Mouse (Mus musculus) forebrain, postnatal 0 days (tissue): Measurements from ENCODE around the gene Kpna1. TPM values are rescaled to one million over a fixed set of nuclear protein-coding genes. Genes with fewer than 3 reads are reported as not detected.

Experiments used
- ATAC-seq: fragments of 200-750 bp; cut with Nextera tagmentation; 2 replicates; pipeline ENCODE4 v1.8.0; 2017; ENCODE audit warnings: mild to moderate bottlenecking, moderate library complexity
- DNase-seq: peaks from one replicate; pipeline ENCODE4 v3.0.0-alpha.2; 2015
- H3K27ac ChIP-seq: fragments of 300-500 bp; sonication (generic); 2 replicates; pipeline ENCODE4 v1.5.1; 2014; ENCODE audit warnings: low read depth, mild to moderate bottlenecking, antibody characterized with exemption, low read length, moderate library complexity, mixed read lengths
- H3K27me3 ChIP-seq: fragments of 300-500 bp; sonication (generic); 2 replicates; pipeline ENCODE4 v1.6.1; 2014; ENCODE audit warnings: mild to moderate bottlenecking, low read length, mixed read lengths; ENCODE audit not compliant: insufficient read depth
- H3K36me3 ChIP-seq: fragments of 300-500 bp; sonication (generic); 2 replicates; pipeline ENCODE4 v1.6.1; 2014; ENCODE audit warnings: mild to moderate bottlenecking, moderate library complexity; ENCODE audit not compliant: insufficient read depth
- H3K4me1 ChIP-seq: fragments of 300-500 bp; sonication (generic); 2 replicates; pipeline ENCODE4 v1.6.1; 2014; ENCODE audit warnings: antibody characterized with exemption; ENCODE audit not compliant: insufficient read depth
- H3K4me2 ChIP-seq: fragments of 300-500 bp; sonication (generic); 2 replicates; pipeline ENCODE4 v1.6.1; 2014; ENCODE audit warnings: low read depth, mild to moderate bottlenecking, moderate library complexity
- H3K4me3 ChIP-seq: fragments of 300-500 bp; sonication (generic); 2 replicates; pipeline ENCODE4 v1.5.1; 2014; ENCODE audit warnings: low read depth, low read length, mixed read lengths
- H3K9ac ChIP-seq: fragments of 300-500 bp; sonication (generic); 2 replicates; pipeline ENCODE4 v1.6.1; 2014; ENCODE audit warnings: mild to moderate bottlenecking
- H3K9me3 ChIP-seq: fragments of 300-500 bp; sonication (generic); 2 replicates; pipeline ENCODE4 v1.6.1; 2016; ENCODE audit warnings: low read length
- CTCF ChIP-seq: sonication (generic); IDR thresholded peaks from 2 replicates; pipeline ENCODE4 v1.5.1; 2016; ENCODE audit warnings: antibody characterized with exemption, control low read depth, low read depth
- WGBS: fragments of 180-500 bp; shearing (Covaris S2); extraction: QIAGEN DNeasy Blood & Tissue Kit; methylation state at CpG from one replicate; pipeline ENCODE4 v1.1.7; 2014; 5-methylcytosine and 5-hydroxymethylcytosine counted together
- polyA plus RNA-seq: library from polyadenylated mRNA; unstranded; fragments of >200 nt; fragmentation: Nextera tagmentation; extraction: Ambion mirVana; gene quantifications from 2 replicates; pipeline ENCODE4 v1.2.1, GENCODE M21; 2015
- total RNA-seq: library from RNA; depleted of rRNA; stranded (reverse); fragments of >200 nt; gene quantifications from 2 replicates; pipeline ENCODE4 v1.2.3, GENCODE M21; 2014; rRNA removed

The Kpna1 gene
- total and polyA plus RNA-seq, 2 experiments from 2014 or later = 59.7 to 97.1 TPM

DNA sequence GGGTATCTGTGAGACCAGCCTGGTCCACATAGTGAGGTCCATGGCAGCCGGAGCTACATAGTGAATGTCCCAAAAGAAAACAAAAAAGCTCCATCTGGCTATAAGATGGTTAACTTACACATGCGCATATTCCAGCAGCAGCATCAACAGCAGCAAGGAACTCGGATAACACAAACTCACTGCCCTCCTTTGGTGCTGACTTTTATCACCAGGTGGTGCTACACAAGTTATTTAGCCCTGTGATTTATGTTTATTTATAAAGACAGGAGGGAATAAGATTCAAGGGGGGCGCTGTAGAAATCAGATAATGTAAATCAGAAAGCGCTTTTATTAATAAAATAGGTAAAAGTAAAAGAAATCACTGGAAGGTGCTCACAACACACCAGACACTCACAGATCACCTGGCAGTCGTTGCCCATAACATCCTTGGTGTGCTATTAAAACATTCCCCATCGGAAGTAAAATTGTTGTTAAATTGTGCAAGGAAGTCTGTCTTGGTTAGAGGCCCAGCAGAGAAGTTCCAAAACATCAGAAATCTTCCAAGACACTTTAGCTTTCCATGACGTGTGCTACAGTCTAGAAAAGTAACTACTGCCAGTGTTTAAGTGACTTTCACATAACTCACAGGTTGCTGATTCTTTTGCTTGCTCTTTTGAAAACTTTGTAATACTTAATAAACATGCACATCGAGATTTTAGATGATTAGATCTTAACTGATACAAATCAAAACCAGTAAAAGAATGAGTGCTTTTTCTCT is 91.4 kb downstream of the Kpna1 start:
- Histone ChIP-seq H3K4me2 (peak overlapping the region; percentile 79), H3K4me3 (peak overlapping the region; percentile 71; the same call in 1 of the 2 replicates), H3K4me1 (peaks cover 16% of the 10 kb centered on the region), H3K36me3 (no peaks in the 10 kb centered on the region), H3K27ac (no peak overlapping the region), H3K9me3 (no peaks in the 10 kb centered on the region), H3K27me3 (no peaks in the 10 kb centered on the region), H3K9ac (no peak overlapping the region)
- DNase-seq (no peak), ATAC-seq (no peak)
- TF ChIP-seq CTCF = peak; percentile 49
- WGBS = 33% methylated on average over 9 of the region's 9 CpGs

- peaks cover 16% of the 10 kb centered on the region for H3K4me1 ChIP-seq
- no peak for DNase-seq
- H3K4me3 ChIP-seq = peak overlapping the region; percentile 71
- peak; percentile 58; the same call in 1 of the 2 replicates for ATAC-seq
- no peaks in the 10 kb centered on the region for H3K9me3 ChIP-seq
- H3K27ac ChIP-seq = peak overlapping the region; percentile 96
- H3K36me3 ChIP-seq = no peaks in the 10 kb centered on the region
- TF ChIP-seq CTCF = no peak
- H3K4me2 ChIP-seq = peak overlapping the region; percentile 79
- WGBS = 0% methylated on average over 16 of the region's 16 CpGs
- H3K9ac ChIP-seq = peak overlapping the region; percentile 83
- no peaks in the 10 kb centered on the region for H3K27me3 ChIP-seq
Measured at GRCm38 (mm10) chr16:36071071-36071449, 92.5 kb downstream of the Kpna1 start.

GRCm38 (mm10) chr16:36071450-36072379 is 93.2 kb downstream of the Kpna1 start, which contains the start of the genes Fam162a and Ccdc58:
Gene Fam162a, minus strand, starts transcription at chr16:36071594.
Gene Ccdc58, plus strand, starts transcription at chr16:36071685.
- H3K27me3 ChIP-seq = no peaks in the 10 kb centered on the region
- H3K4me3 ChIP-seq = peak within 1 kb of the TSS; percentile 71
- peak within 1 kb of the TSS; percentile 96 for H3K27ac ChIP-seq
- peak within 1 kb of the TSS; percentile 83 for H3K9ac ChIP-seq
- peak; percentile 3; the same call in 1 of the 2 replicates for TF ChIP-seq CTCF
- no peaks in the 10 kb centered on the region for H3K36me3 ChIP-seq
- ATAC-seq (peak; percentile 97), DNase-seq (peak; percentile 95)
- 2% methylated on average over 72 of the region's 81 CpGs for WGBS
- no peaks in the 10 kb centered on the region for H3K9me3 ChIP-seq
- H3K4me1 ChIP-seq = peaks cover 16% of the 10 kb centered on the region
- H3K4me2 ChIP-seq = peak within 1 kb of the TSS; percentile 79

DNA sequence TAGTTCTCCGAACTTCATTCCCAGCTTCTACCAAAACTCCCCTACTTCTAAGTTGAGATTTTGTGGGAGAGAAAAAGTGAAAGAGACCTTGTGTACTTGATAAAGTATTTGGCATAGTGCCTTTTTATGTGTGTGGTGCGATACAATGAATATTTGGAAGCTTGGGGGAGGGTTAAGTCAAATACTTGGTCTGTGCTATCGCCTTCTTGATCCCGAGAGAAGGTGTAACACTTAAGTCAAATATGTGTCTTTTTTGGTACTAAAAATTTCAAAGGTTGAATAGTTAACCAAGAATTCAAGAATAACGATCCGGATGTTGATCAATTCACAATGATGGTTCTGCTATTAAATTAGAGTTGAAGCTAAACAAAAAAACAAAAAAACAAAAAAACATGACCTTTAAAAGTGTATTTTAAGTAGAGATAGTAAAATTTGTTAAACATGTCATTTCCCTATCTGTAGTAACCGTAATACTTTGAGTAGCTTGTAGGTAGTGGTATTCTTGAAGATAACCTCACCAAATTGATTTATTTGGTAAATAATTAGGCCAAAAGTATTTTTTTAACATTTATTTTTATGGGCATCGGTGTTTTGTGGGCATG is 94.0 kb downstream of the Kpna1 start:
- ATAC-seq = no peak
- H3K4me2 ChIP-seq = peak overlapping the region; percentile 79
- TF ChIP-seq CTCF = no peak
- peak overlapping the region; percentile 71 for H3K4me3 ChIP-seq
- no peak for DNase-seq
- H3K4me1 ChIP-seq = peaks cover 16% of the 10 kb centered on the region
- peak overlapping the region; percentile 83 for H3K9ac ChIP-seq
- H3K9me3 ChIP-seq = no peaks in the 10 kb centered on the region
- no peaks in the 10 kb centered on the region for H3K27me3 ChIP-seq
- WGBS = 32% methylated on average over 8 of the region's 8 CpGs
- peak overlapping the region; percentile 96; the same call in 1 of the 2 replicates for H3K27ac ChIP-seq
- H3K36me3 ChIP-seq = no peaks in the 10 kb centered on the region

DNA sequence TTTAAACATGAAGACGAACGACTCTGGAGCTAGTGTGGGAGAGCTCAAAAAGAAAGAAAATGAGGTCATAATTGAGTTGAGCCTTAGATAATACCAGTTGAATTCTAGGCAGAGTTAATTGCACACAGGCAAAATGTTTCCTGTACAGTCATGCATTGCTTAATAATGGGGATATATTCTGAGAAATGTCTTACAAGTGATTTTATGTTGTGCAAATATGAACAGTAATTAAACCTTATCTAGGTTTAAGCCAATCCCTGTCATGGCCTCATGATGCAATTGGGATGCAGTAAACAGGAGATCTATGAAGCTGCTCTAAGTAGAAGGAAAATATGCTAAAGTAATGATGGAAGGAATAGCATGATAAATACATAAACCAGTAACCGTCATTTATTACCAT is 96.2 kb downstream of the Kpna1 start:
- H3K9ac ChIP-seq = no peak overlapping the region
- no peak overlapping the region for H3K4me2 ChIP-seq
- no peak overlapping the region for H3K4me3 ChIP-seq
- DNase-seq (no peak), ATAC-seq (no peak)
- TF ChIP-seq CTCF = no peak
- H3K4me1 ChIP-seq = peaks cover 11% of the 10 kb centered on the region
- H3K27ac ChIP-seq = no peak overlapping the region
- H3K36me3 ChIP-seq = no peaks in the 10 kb centered on the region; the same call in 1 of the 2 replicates
- no peaks in the 10 kb centered on the region for H3K27me3 ChIP-seq
- WGBS = 89% methylated on average over 3 of the region's 3 CpGs
- H3K9me3 ChIP-seq = no peaks in the 10 kb centered on the region

DNA sequence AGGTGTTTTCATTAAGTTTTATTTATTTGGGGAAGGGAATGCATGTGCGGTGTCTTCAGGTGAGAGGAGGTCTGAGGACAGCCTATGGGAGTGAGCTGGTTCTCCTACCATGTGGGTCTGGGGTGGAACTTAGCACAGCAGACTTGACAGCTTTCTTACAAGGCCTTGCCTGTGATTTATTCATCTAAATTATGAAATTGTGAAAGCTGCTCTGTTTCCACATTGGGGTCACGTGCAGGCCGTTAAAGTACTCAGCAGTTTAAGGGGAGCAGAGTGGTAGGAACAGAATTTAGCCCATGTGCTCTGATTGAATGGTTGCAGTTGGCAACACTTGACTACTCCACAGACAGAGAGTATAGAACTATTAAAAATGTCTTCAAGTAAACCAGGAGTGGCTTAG is 101.4 kb downstream of the Kpna1 start:
- H3K9me3 ChIP-seq = no peaks in the 10 kb centered on the region
- H3K4me1 ChIP-seq = no peaks in the 10 kb centered on the region
- no peak overlapping the region for H3K4me2 ChIP-seq
- 99% methylated on average over 3 of the region's 3 CpGs for WGBS
- H3K27ac ChIP-seq = no peak overlapping the region
- TF ChIP-seq CTCF = no peak
- no peak overlapping the region for H3K4me3 ChIP-seq
- DNase-seq = no peak
- H3K9ac ChIP-seq = no peak overlapping the region
- H3K27me3 ChIP-seq = no peaks in the 10 kb centered on the region
- no peak for ATAC-seq
- H3K36me3 ChIP-seq = peaks cover 6% of the 10 kb centered on the region; the same call in 1 of the 2 replicates

Other genes with a start within 250 kb of the Kpna1 start
- gene Dirc2, start 209.4 kb upstream of the Kpna1 start, total RNA-seq = 80.9 and 90.9 TPM in 2 replicates
- 41.6 and 50.1 TPM in 2 replicates for gene Dirc2, start 209.4 kb upstream of the Kpna1 start, polyA plus RNA-seq
- gene Hspbap1, start 208.4 kb upstream of the Kpna1 start, total RNA-seq = 7.2 and 8.2 TPM in 2 replicates
- 5.1 and 6.8 TPM in 2 replicates for gene Hspbap1, start 208.4 kb upstream of the Kpna1 start, polyA plus RNA-seq
- gene Parp14, start 107.2 kb upstream of the Kpna1 start, total RNA-seq = 0.95 and 1.7 TPM in 2 replicates
- gene Parp14, start 107.2 kb upstream of the Kpna1 start, polyA plus RNA-seq = 0.13 and 0.33 TPM in 2 replicates
- gene Parp9, start 40.3 kb upstream of the Kpna1 start, total RNA-seq = 3.3 and 5.1 TPM in 2 replicates
- 2.3 and 3.2 TPM in 2 replicates for gene Parp9, start 40.3 kb upstream of the Kpna1 start, polyA plus RNA-seq
- gene Dtx3l, start 39.6 kb upstream of the Kpna1 start, total RNA-seq = 1.2 and 2.3 TPM in 2 replicates
- 1.1 TPM in 2 replicates for gene Dtx3l, start 39.6 kb upstream of the Kpna1 start, polyA plus RNA-seq
- gene Wdr5b, start 62.4 kb downstream of the Kpna1 start, total RNA-seq = 8.8 and 12.2 TPM in 2 replicates
- gene Wdr5b, start 62.4 kb downstream of the Kpna1 start, polyA plus RNA-seq = 5.0 and 6.8 TPM in 2 replicates
- gene Fam162a, start 92.8 kb downstream of the Kpna1 start, total RNA-seq = 27.4 and 48.2 TPM in 2 replicates
- gene Fam162a, start 92.8 kb downstream of the Kpna1 start, polyA plus RNA-seq = 139 and 178 TPM in 2 replicates
- gene Ccdc58, start 92.9 kb downstream of the Kpna1 start, total RNA-seq = 14.8 and 18.9 TPM in 2 replicates
- 25.9 and 29.2 TPM in 2 replicates for gene Ccdc58, start 92.9 kb downstream of the Kpna1 start, polyA plus RNA-seq
- not detected in 2 replicates for gene Csta1, start 152.5 kb downstream of the Kpna1 start, total RNA-seq
- gene Csta1, start 152.5 kb downstream of the Kpna1 start, polyA plus RNA-seq = not detected in 2 replicates
- 3.8 TPM in 1 of 2 replicates, not detected in the other for gene Stfa2l1, start 178.1 kb downstream of the Kpna1 start, total RNA-seq
- not detected in 2 replicates for gene Stfa2l1, start 178.1 kb downstream of the Kpna1 start, polyA plus RNA-seq
- 2.8 and 5.3 TPM in 2 replicates for gene Gm5483, start 205.5 kb downstream of the Kpna1 start, total RNA-seq
- gene Gm5483, start 205.5 kb downstream of the Kpna1 start, polyA plus RNA-seq = 0.59 and 2.8 TPM in 2 replicates
- not detected in 2 replicates for gene Gm5416, start 231.7 kb downstream of the Kpna1 start, total RNA-seq
- not detected in 2 replicates for gene Gm5416, start 231.7 kb downstream of the Kpna1 start, polyA plus RNA-seq
- 0.86 and 2.9 TPM in 2 replicates for gene 2010005H15Rik, start 242.7 kb downstream of the Kpna1 start, total RNA-seq
- gene 2010005H15Rik, start 242.7 kb downstream of the Kpna1 start, polyA plus RNA-seq = 0.74 TPM in 1 of 2 replicates, not detected in the other